Comparison of ENCODE assay signal across 10 mouse cellular contexts in the genomic region with DNA sequence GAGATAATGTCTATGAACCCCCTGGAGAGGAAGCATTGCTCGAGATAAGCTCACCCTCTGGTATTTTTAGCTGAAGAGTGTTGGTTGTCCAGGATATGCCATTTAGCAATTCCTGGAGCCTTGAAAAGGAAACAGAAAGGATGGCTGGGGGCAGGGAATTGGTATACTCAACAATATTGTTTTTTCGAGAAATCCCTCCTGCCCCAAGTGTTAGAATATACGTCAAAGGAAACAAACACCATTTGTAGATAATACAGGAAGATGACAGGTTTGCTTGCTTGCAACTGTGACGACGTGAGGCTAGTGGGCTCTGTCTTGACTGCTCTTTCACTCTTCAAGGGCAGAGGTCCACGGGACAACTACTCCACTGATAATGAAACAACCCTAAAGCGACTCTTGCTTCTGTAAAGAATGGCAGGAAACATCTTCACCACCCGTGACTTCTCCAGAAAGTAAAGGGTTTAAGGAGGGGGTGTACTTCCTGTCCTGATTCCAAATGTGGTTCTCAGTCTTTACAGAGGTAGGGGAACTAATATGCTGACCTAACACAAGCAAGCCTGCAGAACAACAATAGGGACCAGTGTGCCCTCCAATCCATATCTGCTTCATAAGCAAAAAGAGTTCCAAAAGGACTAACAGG.
DNase-seq lines count a peak whose midpoint lies in the region; ATAC-seq lines count a peak whose summit lies in the region.
"Had no signal": no experiment of that assay in that cellular context is flagged by ENCODE, and none has a peak within 500 bp of the region (broad histone marks: within the 10 kb centered on the region; RNA-seq: fewer than 3 reads in every experiment).

No protein-coding gene starts in this region.

- H3K9ac ChIP-seq in liver, embryonic 15.5 days = no peak overlapping the region
- H3K9ac ChIP-seq in forebrain, embryonic 13.5 days = no peak overlapping the region
- H3K9ac ChIP-seq: embryonic facial prominence, embryonic 15.5 days; hindbrain, embryonic 15.5 days; limb, embryonic 13.5 days had no signal

- peak; percentile 69 for ATAC-seq in liver, embryonic 15.5 days (ENCODE audit: insufficient read depth)
- ATAC-seq in forebrain, embryonic 13.5 days = no peak

- H3K4me2 ChIP-seq in liver, embryonic 15.5 days = no peak overlapping the region
- H3K4me2 ChIP-seq in forebrain, embryonic 13.5 days = no peak overlapping the region
- H3K4me2 ChIP-seq: embryonic facial prominence, embryonic 15.5 days; hindbrain, embryonic 15.5 days; limb, embryonic 13.5 days had no signal

- DNase-seq in B cell, adult 2 months = peak; percentile 28 to 40
- DNase-seq in CD4-positive, CD25-positive, alpha-beta regulatory T cell, adult 2 months (ENCODE audit: low read depth, low spot score) = peak; percentile 76
- peak; percentile 41 to 50 for DNase-seq in heart, postnatal 10 days
- no peak for DNase-seq in cerebellum, postnatal 14 days
- no peak for DNase-seq in cerebellum, adult 18-20 months

- no peaks in the 10 kb centered on the region for H3K4me1 ChIP-seq in liver, embryonic 15.5 days (replicated peaks)
- no peaks in the 10 kb centered on the region for H3K4me1 ChIP-seq in forebrain, embryonic 13.5 days
- H3K4me1 ChIP-seq: embryonic facial prominence, embryonic 15.5 days; hindbrain, embryonic 15.5 days; limb, embryonic 13.5 days had no signal

- WGBS in liver, embryonic 15.5 days (ENCODE audit: insufficient replicate concordance) = 18% methylated on average over 8 of the region's 8 CpGs
- WGBS in forebrain, embryonic 13.5 days = 76% methylated on average over 8 of the region's 8 CpGs

- intact Hi-C loops in heart, postnatal 10 days (cut with DNase I) = no loop called here

- no peaks in the 10 kb centered on the region for H3K9me3 ChIP-seq in liver, embryonic 15.5 days (replicated peaks)
- no peaks in the 10 kb centered on the region for H3K9me3 ChIP-seq in forebrain, embryonic 13.5 days (replicated peaks)
- H3K9me3 ChIP-seq: embryonic facial prominence, embryonic 15.5 days; hindbrain, embryonic 15.5 days; limb, embryonic 13.5 days had no signal

- H3K27ac ChIP-seq in liver, embryonic 15.5 days (replicated peaks) = no peak overlapping the region
- H3K27ac ChIP-seq in forebrain, embryonic 13.5 days = no peak overlapping the region
- H3K27ac ChIP-seq: embryonic facial prominence, embryonic 15.5 days; hindbrain, embryonic 15.5 days; limb, embryonic 13.5 days had no signal

- no peaks in the 10 kb centered on the region for H3K27me3 ChIP-seq in liver, embryonic 15.5 days
- no peaks in the 10 kb centered on the region for H3K27me3 ChIP-seq in forebrain, embryonic 13.5 days
- H3K27me3 ChIP-seq: embryonic facial prominence, embryonic 15.5 days; hindbrain, embryonic 15.5 days; limb, embryonic 13.5 days had no signal

- H3K4me3 ChIP-seq in liver, embryonic 15.5 days (replicated peaks) = no peak overlapping the region
- H3K4me3 ChIP-seq in forebrain, embryonic 13.5 days = no peak overlapping the region
- H3K4me3 ChIP-seq: embryonic facial prominence, embryonic 15.5 days; hindbrain, embryonic 15.5 days; limb, embryonic 13.5 days had no signal

- H3K36me3 ChIP-seq in liver, embryonic 15.5 days (replicated peaks) = no peaks in the 10 kb centered on the region
- no peaks in the 10 kb centered on the region for H3K36me3 ChIP-seq in forebrain, embryonic 13.5 days (ENCODE audit: poor library complexity, severe bottlenecking)
- H3K36me3 ChIP-seq: embryonic facial prominence, embryonic 15.5 days; hindbrain, embryonic 15.5 days; limb, embryonic 13.5 days had no signal

Comparison
In these comparisons a context has a peak if more than half of its experiments do, and no peak if none do; other contexts are left out.
1. DNase-seq: peak in B cell, adult 2 months (2 of 2), CD4-positive, CD25-positive, alpha-beta regulatory T cell, adult 2 months (single experiment) and heart, postnatal 10 days (2 of 2); none in cerebellum, postnatal 14 days (0 of 2) and cerebellum, adult 18-20 months (0 of 2).